Mouse (Mus musculus): ENCODE data around the gene Napepld. TPM values are rescaled to one million over a fixed set of nuclear protein-coding genes. Genes with fewer than 3 reads are reported as not detected.
"Not testable (repeated sequence)": the region's sequence is repeated elsewhere in the genome, so short reads cannot be mapped to it uniquely, and the experiment has no call there.

The Napepld gene
- polyA plus RNA-seq, 1 experiment from 2014 or later, result 3.5 TPM

GRCm38 (mm10) chr5:21700272-21700821 is 849 bp downstream of the Napepld start:
- Histone ChIP-seq H3K4me1 (replicated peaks; ENCODE audit: control insufficient read depth, insufficient read depth, low read length) (peaks cover 3% of the 10 kb centered on the region), H3K9ac (replicated peaks; ENCODE audit: low read depth, low read length) (peak overlapping the region; percentile 52; the same call in 1 of the 2 replicates), H3K4me3 (replicated peaks; ENCODE audit: low read length) (peak overlapping the region; percentile 66), H3K27ac (ENCODE audit: low read length) (no peak overlapping the region), H3K36me3 (ENCODE audit: control insufficient read depth, insufficient read depth) (no peaks in the 10 kb centered on the region), H3K4me2 (ENCODE audit: low read length) (peak overlapping the region; percentile 68), H3K27me3 (replicated peaks; ENCODE audit: control insufficient read depth, insufficient read depth, low read length) (no peaks in the 10 kb centered on the region), H3K9me3 (ENCODE audit: control insufficient read depth, low read length) (no peaks in the 10 kb centered on the region)
- WGBS, result 6% methylated on average over 10 of the region's 10 CpGs
- no peak for ATAC-seq

- 80% methylated on average over 3 of the region's 3 CpGs for WGBS
- not testable (repeated sequence) for ATAC-seq; H3K4me2 ChIP-seq (ENCODE audit: low read length); H3K9ac ChIP-seq (replicated peaks; ENCODE audit: low read depth, low read length); H3K27me3 ChIP-seq (replicated peaks; ENCODE audit: control insufficient read depth, insufficient read depth, low read length); H3K9me3 ChIP-seq (ENCODE audit: control insufficient read depth, low read length); H3K4me3 ChIP-seq (replicated peaks; ENCODE audit: low read length); H3K4me1 ChIP-seq (replicated peaks; ENCODE audit: control insufficient read depth, insufficient read depth, low read length); H3K27ac ChIP-seq (ENCODE audit: low read length); H3K36me3 ChIP-seq (ENCODE audit: control insufficient read depth, insufficient read depth)
Observed at GRCm38 (mm10) chr5:21699555-21699954, 1.6 kb downstream of the Napepld start.

- Histone ChIP-seq H3K9me3 (ENCODE audit: control insufficient read depth, low read length) (no peaks in the 10 kb centered on the region), H3K27me3 (replicated peaks; ENCODE audit: control insufficient read depth, insufficient read depth, low read length) (no peaks in the 10 kb centered on the region), H3K4me1 (replicated peaks; ENCODE audit: control insufficient read depth, insufficient read depth, low read length) (no peaks in the 10 kb centered on the region; the same call in 1 of the 2 replicates), H3K4me2 (ENCODE audit: low read length) (no peak overlapping the region), H3K4me3 (replicated peaks; ENCODE audit: low read length) (no peak overlapping the region), H3K36me3 (ENCODE audit: control insufficient read depth, insufficient read depth) (no peaks in the 10 kb centered on the region), H3K27ac (ENCODE audit: low read length) (no peak overlapping the region), H3K9ac (replicated peaks; ENCODE audit: low read depth, low read length) (no peak overlapping the region)
- ATAC-seq, result no peak
- 86% methylated on average over 3 of the region's 3 CpGs for WGBS
Observed at GRCm38 (mm10) chr5:21694854-21695490, 6.2 kb downstream of the Napepld start.

- WGBS, result 90% methylated on average over 3 of the region's 3 CpGs
- no peak for ATAC-seq
Observed at GRCm38 (mm10) chr5:21693372-21693870, 7.8 kb downstream of the Napepld start.

GRCm38 (mm10) chr5:21692230-21692629 is 9.0 kb downstream of the Napepld start:
- Histone ChIP-seq H3K4me3 (replicated peaks; ENCODE audit: low read length) (no peak overlapping the region), H3K4me2 (ENCODE audit: low read length) (no peak overlapping the region), H3K27me3 (replicated peaks; ENCODE audit: control insufficient read depth, insufficient read depth, low read length) (no peaks in the 10 kb centered on the region), H3K9me3 (ENCODE audit: control insufficient read depth, low read length) (no peaks in the 10 kb centered on the region), H3K4me1 (replicated peaks; ENCODE audit: control insufficient read depth, insufficient read depth, low read length) (no peaks in the 10 kb centered on the region), H3K27ac (ENCODE audit: low read length) (no peak overlapping the region), H3K9ac (replicated peaks; ENCODE audit: low read depth, low read length) (no peak overlapping the region), H3K36me3 (ENCODE audit: control insufficient read depth, insufficient read depth) (no peaks in the 10 kb centered on the region)
- ATAC-seq, result no peak
- WGBS, result 95% methylated on average over 5 of the region's 5 CpGs

More at GRCm38 (mm10) chr5:21693372-21693870, 7.8 kb downstream of the Napepld start:
- H3K27me3 ChIP-seq (replicated peaks; ENCODE audit: control insufficient read depth, insufficient read depth, low read length), result no peaks in the 10 kb centered on the region
- H3K9me3 ChIP-seq (ENCODE audit: control insufficient read depth, low read length), result no peaks in the 10 kb centered on the region
- H3K36me3 ChIP-seq (ENCODE audit: control insufficient read depth, insufficient read depth), result no peaks in the 10 kb centered on the region
- no peak overlapping the region for H3K9ac ChIP-seq (replicated peaks; ENCODE audit: low read depth, low read length)
- no peak overlapping the region for H3K4me2 ChIP-seq (ENCODE audit: low read length)
- H3K4me3 ChIP-seq (replicated peaks; ENCODE audit: low read length), result no peak overlapping the region
- no peak overlapping the region for H3K27ac ChIP-seq (ENCODE audit: low read length)
- H3K4me1 ChIP-seq (replicated peaks; ENCODE audit: control insufficient read depth, insufficient read depth, low read length), result no peaks in the 10 kb centered on the region

GRCm38 (mm10) chr5:21687042-21687441 is 14.2 kb downstream of the Napepld start:
- no peak overlapping the region for H3K27ac ChIP-seq (ENCODE audit: low read length)
- H3K4me3 ChIP-seq (replicated peaks; ENCODE audit: low read length), result no peak overlapping the region
- H3K4me1 ChIP-seq (replicated peaks; ENCODE audit: control insufficient read depth, insufficient read depth, low read length), result no peaks in the 10 kb centered on the region
- no peaks in the 10 kb centered on the region for H3K27me3 ChIP-seq (replicated peaks; ENCODE audit: control insufficient read depth, insufficient read depth, low read length)
- WGBS, result 63% methylated on average over 4 of the region's 4 CpGs
- H3K4me2 ChIP-seq (ENCODE audit: low read length), result no peak overlapping the region
- H3K9ac ChIP-seq (replicated peaks; ENCODE audit: low read depth, low read length), result no peak overlapping the region
- no peak for ATAC-seq
- no peaks in the 10 kb centered on the region for H3K9me3 ChIP-seq (ENCODE audit: control insufficient read depth, low read length)
- H3K36me3 ChIP-seq (ENCODE audit: control insufficient read depth, insufficient read depth), result no peaks in the 10 kb centered on the region

GRCm38 (mm10) chr5:21685001-21685400 is 16.2 kb downstream of the Napepld start:
- no peaks in the 10 kb centered on the region for H3K36me3 ChIP-seq (ENCODE audit: control insufficient read depth, insufficient read depth)
- no peak overlapping the region for H3K4me3 ChIP-seq (replicated peaks; ENCODE audit: low read length)
- no peak overlapping the region for H3K9ac ChIP-seq (replicated peaks; ENCODE audit: low read depth, low read length)
- 71% methylated on average over 10 of the region's 10 CpGs for WGBS
- H3K4me1 ChIP-seq (replicated peaks; ENCODE audit: control insufficient read depth, insufficient read depth, low read length), result no peaks in the 10 kb centered on the region
- no peak overlapping the region for H3K27ac ChIP-seq (ENCODE audit: low read length)
- H3K4me2 ChIP-seq (ENCODE audit: low read length), result no peak overlapping the region
- no peaks in the 10 kb centered on the region for H3K27me3 ChIP-seq (replicated peaks; ENCODE audit: control insufficient read depth, insufficient read depth, low read length)
- no peaks in the 10 kb centered on the region for H3K9me3 ChIP-seq (ENCODE audit: control insufficient read depth, low read length)
- no peak for ATAC-seq

- Histone ChIP-seq H3K27me3 (replicated peaks; ENCODE audit: control insufficient read depth, insufficient read depth, low read length) (no peaks in the 10 kb centered on the region), H3K4me3 (replicated peaks; ENCODE audit: low read length) (no peak overlapping the region), H3K9ac (replicated peaks; ENCODE audit: low read depth, low read length) (no peak overlapping the region), H3K36me3 (ENCODE audit: control insufficient read depth, insufficient read depth) (no peaks in the 10 kb centered on the region), H3K4me1 (replicated peaks; ENCODE audit: control insufficient read depth, insufficient read depth, low read length) (no peaks in the 10 kb centered on the region), H3K4me2 (ENCODE audit: low read length) (no peak overlapping the region), H3K9me3 (ENCODE audit: control insufficient read depth, low read length) (no peaks in the 10 kb centered on the region), H3K27ac (ENCODE audit: low read length) (no peak overlapping the region)
- ATAC-seq, result no peak
- WGBS, result 95% methylated on average over 9 of the region's 9 CpGs
Observed at GRCm38 (mm10) chr5:21683811-21684210, 17.4 kb downstream of the Napepld start.

- Histone ChIP-seq H3K4me2 (ENCODE audit: low read length) (no peak overlapping the region), H3K27me3 (replicated peaks; ENCODE audit: control insufficient read depth, insufficient read depth, low read length) (no peaks in the 10 kb centered on the region), H3K4me1 (replicated peaks; ENCODE audit: control insufficient read depth, insufficient read depth, low read length) (no peaks in the 10 kb centered on the region), H3K9me3 (ENCODE audit: control insufficient read depth, low read length) (0 out of 2 replicates have a peak, but pooled peaks cover 2% of the 10 kb centered on the region), H3K27ac (ENCODE audit: low read length) (no peak overlapping the region), H3K36me3 (ENCODE audit: control insufficient read depth, insufficient read depth) (no peaks in the 10 kb centered on the region), H3K4me3 (replicated peaks; ENCODE audit: low read length) (no peak overlapping the region), H3K9ac (replicated peaks; ENCODE audit: low read depth, low read length) (no peak overlapping the region)
- peak; percentile 67 for ATAC-seq
- 85% methylated on average over 5 of the region's 5 CpGs for WGBS
Observed at GRCm38 (mm10) chr5:21680940-21681339, 20.3 kb downstream of the Napepld start.
